Mouse (Mus musculus): ENCODE results near the gene Dnah2. TPM values are rescaled to one million over a fixed set of nuclear protein-coding genes. Genes with fewer than 3 reads are reported as not detected.
"Not testable (repeated sequence)": the region's sequence is repeated elsewhere in the genome, so short reads cannot be mapped to it uniquely, and the experiment has no call there.

Dnah2 gene
- polyA plus RNA-seq, 1 experiment from 2014 or later: 0.87 TPM

DNA sequence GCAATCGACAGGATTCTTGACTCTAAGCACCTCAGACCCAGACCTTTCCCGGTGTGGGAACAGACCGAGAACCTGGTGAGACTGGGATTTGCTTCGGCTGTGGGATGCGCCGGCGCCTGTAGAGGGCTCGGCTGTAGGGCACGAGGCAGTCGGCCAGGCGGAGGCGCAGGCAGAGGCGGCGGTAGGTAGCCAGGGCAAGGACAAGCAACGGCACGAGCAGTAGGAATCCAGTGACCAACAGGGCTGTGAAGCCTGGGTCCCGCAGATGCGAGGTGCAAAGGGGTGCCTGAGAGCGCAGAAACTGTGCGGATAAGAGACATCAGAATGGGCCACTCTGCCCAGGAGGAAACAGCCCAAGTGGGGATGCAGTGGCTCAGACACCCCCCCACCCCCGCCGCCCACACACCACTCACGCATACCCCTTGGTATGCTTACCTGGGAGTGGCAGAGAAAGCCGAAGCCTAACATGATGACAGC lies 151.3 kb downstream of the Dnah2 start:
- WGBS: 23% methylated on average over 24 of the region's 24 CpGs
- Histone ChIP-seq H3K36me3 (peaks cover 27% of the 10 kb centered on the region), H3K9me3 (no peaks in the 10 kb centered on the region), H3K27me3 (replicated peaks) (no peaks in the 10 kb centered on the region), H3K4me2 (replicated peaks) (peak overlapping the region; percentile 65), H3K4me3 (replicated peaks) (peak overlapping the region; percentile 32), H3K9ac (peak overlapping the region; percentile 51), H3K4me1 (replicated peaks) (peaks cover 41% of the 10 kb centered on the region), H3K27ac (peak overlapping the region; percentile 98)
- no peak for ATAC-seq

DNA sequence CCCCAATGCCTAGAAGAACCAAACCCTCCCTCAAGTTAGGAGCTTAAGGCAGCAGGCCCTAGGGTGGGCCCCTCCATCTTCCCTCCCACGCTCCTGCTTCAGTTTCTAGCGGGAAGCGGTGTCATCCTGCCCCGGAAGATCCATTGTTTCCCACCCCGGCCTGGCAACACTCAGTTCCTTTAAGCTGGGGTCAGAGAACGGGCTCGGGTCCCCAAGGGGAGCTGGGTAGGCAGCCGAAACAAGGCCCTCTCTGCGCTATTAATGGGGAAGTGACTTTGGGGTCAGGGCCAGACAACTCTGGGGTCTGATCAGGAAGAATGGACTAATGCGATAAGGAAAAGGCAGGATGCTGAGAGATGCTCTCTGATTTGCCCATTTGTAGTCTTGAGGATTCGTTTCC lies 152.1 kb downstream of the Dnah2 start:
- H3K27me3 ChIP-seq (replicated peaks): no peaks in the 10 kb centered on the region
- peak overlapping the region; percentile 93 for H3K9ac ChIP-seq
- H3K4me3 ChIP-seq (replicated peaks): peak overlapping the region; percentile 71
- peaks cover 21% of the 10 kb centered on the region for H3K36me3 ChIP-seq
- peak overlapping the region; percentile 65 for H3K4me2 ChIP-seq (replicated peaks)
- 31% methylated on average over 11 of the region's 11 CpGs for WGBS
- H3K27ac ChIP-seq: peak overlapping the region; percentile 98
- ATAC-seq: no peak
- peaks cover 41% of the 10 kb centered on the region for H3K4me1 ChIP-seq (replicated peaks)
- no peaks in the 10 kb centered on the region for H3K9me3 ChIP-seq

DNA sequence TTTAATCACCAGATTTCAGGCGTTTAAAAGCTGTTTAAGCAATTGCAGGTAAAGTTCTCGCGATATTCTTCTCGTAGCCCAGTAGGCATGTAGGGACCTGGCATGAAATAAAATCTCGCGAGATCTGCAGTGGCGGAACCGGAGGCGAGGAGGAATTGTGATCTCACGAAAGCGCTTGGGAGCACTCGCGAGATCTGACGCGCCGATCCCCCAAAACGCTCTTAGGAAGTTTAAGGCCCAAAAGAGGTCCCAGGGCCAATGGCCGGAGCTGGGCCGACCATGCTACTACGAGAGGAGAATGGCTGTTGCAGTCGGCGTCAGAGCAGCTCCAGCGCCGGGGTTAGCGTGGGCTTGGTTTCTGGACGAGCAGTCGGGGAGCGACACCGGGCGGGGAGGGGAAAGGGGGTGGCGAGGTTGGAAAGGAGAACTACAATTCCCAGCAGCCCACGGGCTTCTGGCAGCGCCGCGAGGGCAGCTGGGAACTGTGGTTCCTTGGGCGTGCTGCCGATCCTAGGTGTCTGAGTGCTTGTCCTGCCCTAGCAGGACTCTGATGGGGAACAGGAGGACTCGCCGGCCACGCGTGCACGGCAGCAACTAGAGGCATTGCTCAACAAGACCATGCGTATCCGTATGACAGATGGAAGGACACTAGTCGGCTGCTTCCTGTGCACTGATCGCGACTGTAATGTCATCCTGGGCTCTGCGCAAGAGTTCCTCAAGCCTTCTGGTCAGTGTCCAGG lies 153.1 kb downstream of the Dnah2 start:
- Histone ChIP-seq H3K9me3 (no peaks in the 10 kb centered on the region), H3K27me3 (replicated peaks) (no peaks in the 10 kb centered on the region), H3K4me3 (replicated peaks) (peak overlapping the region; percentile 71), H3K4me2 (replicated peaks) (peak overlapping the region; percentile 69), H3K4me1 (replicated peaks) (peaks cover 38% of the 10 kb centered on the region), H3K9ac (peak overlapping the region; percentile 93), H3K27ac (peak overlapping the region; percentile 98), H3K36me3 (peaks cover 14% of the 10 kb centered on the region)
- peak; percentile 94 for ATAC-seq
- WGBS: under 1% methylated on average over 48 of the region's 48 CpGs

DNA sequence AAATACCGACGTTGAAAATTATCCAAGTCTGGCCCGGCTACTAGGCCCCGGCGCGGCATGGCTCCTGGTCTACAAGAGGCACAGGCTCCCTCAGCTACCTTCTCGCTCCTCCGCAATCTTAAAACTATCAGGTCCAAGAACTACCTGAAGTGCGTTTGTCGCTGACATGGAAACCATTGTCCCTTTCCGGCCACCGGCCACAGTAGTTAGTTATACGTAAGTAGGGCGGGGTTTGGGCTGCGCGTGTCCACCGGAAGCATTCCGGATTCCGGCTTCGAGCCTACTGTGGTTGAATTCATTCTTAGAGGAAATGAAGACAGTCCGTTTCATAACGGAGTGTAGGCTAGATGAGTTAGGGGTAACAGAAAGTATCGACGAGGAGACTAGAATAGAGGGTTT lies 153.7 kb downstream of the Dnah2 start, which contains the start of the genes Naa38 and Cyb5d1:
TSS of gene Naa38 (plus strand) at position 253 of the 399 bp plus-strand sequence.
TSS of gene Cyb5d1 (minus strand) at position 397 of the 399 bp plus-strand sequence.
- not testable (repeated sequence) for H3K36me3 ChIP-seq; H3K9me3 ChIP-seq; H3K27me3 ChIP-seq (replicated peaks)
- ATAC-seq: peak; percentile 83
- Histone ChIP-seq H3K4me1 (replicated peaks) (peaks cover 33% of the 10 kb centered on the region), H3K4me2 (replicated peaks) (peak within 1 kb of the TSS; percentile 69), H3K27ac (peak within 1 kb of the TSS; percentile 98), H3K4me3 (replicated peaks) (peak within 1 kb of the TSS; percentile 71), H3K9ac (peak within 1 kb of the TSS; percentile 93)
- WGBS: under 1% methylated on average over 23 of the region's 24 CpGs

DNA sequence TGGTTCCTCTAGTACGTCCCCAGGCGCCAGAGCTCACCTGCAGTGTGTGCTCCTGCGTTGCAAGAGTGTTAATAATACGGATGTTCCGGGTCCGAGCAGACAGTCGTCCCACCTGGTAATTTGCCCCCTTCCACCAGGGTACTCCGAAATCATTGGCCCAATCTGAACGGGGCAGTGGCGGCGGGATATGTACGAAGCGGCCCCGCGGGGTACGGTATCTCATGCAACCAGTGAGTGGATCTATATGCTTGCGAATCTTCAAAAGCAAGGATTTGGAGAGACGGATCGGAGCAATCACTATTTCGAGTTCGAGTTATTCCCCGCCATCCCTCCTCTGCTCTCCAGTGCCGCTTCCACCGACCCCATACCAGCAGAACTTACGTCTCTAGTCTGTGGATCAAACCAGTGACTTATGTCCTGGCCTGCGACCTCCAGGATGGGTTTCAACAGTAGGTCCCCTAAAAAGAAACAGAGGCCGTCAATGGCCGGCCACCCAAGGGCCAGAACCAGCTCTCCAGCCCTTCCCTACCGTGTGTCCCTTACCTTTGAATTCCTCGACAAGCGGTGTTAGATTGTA lies 154.2 kb downstream of the Dnah2 start:
- not testable (repeated sequence) for H3K36me3 ChIP-seq; H3K27me3 ChIP-seq (replicated peaks); H3K9me3 ChIP-seq
- Histone ChIP-seq H3K27ac (peak overlapping the region; percentile 98), H3K4me3 (replicated peaks) (peak overlapping the region; percentile 71), H3K4me1 (replicated peaks) (peaks cover 27% of the 10 kb centered on the region), H3K9ac (peak overlapping the region; percentile 93), H3K4me2 (replicated peaks) (peak overlapping the region; percentile 69)
- peak; percentile 24; the same call in 1 of the 2 replicates for ATAC-seq
- 1% methylated on average over 31 of the region's 31 CpGs for WGBS

DNA sequence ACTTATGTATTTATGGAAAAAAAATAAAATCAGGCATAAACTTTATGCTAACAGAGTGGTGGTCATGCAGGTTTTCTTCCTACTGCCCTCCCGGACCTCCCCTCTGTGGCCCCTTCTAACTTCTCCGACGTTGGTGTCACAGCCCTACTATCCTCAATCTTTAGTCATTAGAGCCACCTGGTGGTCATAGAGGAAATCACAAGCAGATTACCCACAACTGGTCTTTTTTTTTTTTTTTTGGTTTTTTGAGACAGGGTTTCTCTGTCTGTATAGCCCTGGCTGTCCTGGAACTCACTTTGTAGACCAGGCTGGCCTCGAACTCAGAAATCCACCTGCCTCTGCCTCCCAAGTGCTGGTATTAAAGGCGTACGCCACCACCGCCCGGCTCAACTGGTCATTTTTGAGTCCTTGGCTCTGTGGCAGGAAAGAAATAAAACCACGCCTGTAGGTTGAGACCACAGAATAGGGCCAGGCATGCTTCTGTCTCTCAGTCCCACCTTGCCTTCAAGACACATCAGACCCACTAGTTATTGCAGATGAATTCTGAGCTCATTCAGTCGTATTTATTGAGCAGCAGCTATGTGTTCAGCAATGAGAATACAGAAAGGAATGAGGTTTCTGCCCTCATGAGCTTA lies 158.4 kb downstream of the Dnah2 start:
- no peak overlapping the region for H3K9ac ChIP-seq
- H3K27me3 ChIP-seq (replicated peaks): no peaks in the 10 kb centered on the region
- H3K9me3 ChIP-seq: no peaks in the 10 kb centered on the region
- H3K4me2 ChIP-seq (replicated peaks): no peak overlapping the region
- 0 out of 2 replicates have a peak, but pooled peaks have one; percentile 18 for ATAC-seq
- no peaks in the 10 kb centered on the region for H3K36me3 ChIP-seq
- WGBS: 50% methylated on average over 10 of the region's 10 CpGs
- H3K4me1 ChIP-seq (replicated peaks): peaks cover 3% of the 10 kb centered on the region; the same call in 1 of the 2 replicates
- no peak overlapping the region for H3K4me3 ChIP-seq (replicated peaks)
- H3K27ac ChIP-seq: no peak overlapping the region

DNA sequence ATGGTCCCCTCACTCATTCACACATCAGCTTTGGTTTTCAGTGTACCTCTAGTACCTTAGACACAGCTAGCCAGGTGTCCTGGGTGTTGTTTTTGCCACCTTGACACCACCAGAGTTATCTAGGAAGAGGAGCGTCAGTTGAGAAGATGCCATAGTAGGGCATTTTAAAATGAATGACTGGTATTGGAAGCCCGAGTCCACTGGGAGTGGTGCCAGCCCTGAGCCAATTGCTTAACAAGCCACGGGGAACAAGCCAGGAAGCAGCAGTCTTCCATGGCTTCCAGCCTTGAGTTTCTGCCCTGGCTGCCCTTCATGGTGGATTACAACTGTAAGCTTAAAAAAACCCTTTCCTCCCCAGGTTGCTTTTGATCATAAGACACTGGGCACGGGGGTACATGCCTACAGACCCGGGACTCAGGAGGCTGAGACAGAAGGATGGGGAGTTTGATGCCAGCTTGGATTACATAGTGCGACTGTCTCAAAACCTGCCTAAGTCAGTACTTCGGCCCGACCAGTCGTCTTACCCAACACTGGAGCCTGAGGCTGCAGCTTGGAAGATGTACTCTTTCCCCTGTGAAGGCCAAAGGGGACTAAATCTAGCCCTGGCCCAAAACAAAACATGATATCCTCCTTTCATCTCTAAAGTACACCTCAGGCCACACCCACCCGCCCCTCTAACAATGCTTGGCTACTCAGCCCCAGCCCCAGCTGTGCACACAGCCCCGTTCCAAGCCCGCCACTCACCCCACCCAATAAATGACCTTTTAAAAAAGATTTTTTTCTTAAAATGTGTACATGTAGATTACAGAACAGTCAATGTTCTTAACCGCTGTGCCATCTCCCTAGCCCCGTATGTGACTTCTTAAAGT lies 159.1 kb downstream of the Dnah2 start:
- Histone ChIP-seq H3K27ac (no peak overlapping the region), H3K36me3 (no peaks in the 10 kb centered on the region), H3K4me1 (replicated peaks) (peaks cover 3% of the 10 kb centered on the region; the same call in 1 of the 2 replicates), H3K4me3 (replicated peaks) (no peak overlapping the region), H3K9me3 (no peaks in the 10 kb centered on the region), H3K9ac (no peak overlapping the region), H3K4me2 (replicated peaks) (no peak overlapping the region), H3K27me3 (replicated peaks) (no peaks in the 10 kb centered on the region)
- ATAC-seq: no peak
- WGBS: 63% methylated on average over 14 of the region's 14 CpGs

DNA sequence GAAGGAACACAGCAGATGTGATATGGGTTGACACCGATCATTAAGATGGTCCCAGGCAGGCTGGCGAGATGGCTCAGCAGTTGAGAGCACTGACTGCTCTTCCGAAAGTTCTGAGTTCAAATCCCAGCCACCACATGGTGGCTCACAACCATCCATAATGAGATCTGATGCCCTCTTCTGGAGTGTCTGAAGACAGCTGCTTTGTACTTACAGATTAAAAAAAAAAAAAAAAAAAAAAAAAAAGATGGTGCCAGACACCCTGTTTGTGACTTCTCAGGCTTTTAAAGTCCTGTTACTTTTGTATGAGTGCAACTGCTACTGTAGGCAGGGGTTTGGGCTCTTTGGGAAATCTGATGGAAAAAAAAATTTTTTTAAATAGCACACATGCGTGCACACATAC lies 160.2 kb downstream of the Dnah2 start:
- no peaks in the 10 kb centered on the region for H3K36me3 ChIP-seq
- no peaks in the 10 kb centered on the region for H3K27me3 ChIP-seq (replicated peaks)
- WGBS: 97% methylated on average over 4 of the region's 4 CpGs
- no peak overlapping the region for H3K27ac ChIP-seq
- no peaks in the 10 kb centered on the region for H3K9me3 ChIP-seq
- H3K9ac ChIP-seq: no peak overlapping the region
- ATAC-seq: no peak
- no peak overlapping the region for H3K4me3 ChIP-seq (replicated peaks)
- H3K4me1 ChIP-seq (replicated peaks): no peaks in the 10 kb centered on the region
- no peak overlapping the region for H3K4me2 ChIP-seq (replicated peaks)

DNA sequence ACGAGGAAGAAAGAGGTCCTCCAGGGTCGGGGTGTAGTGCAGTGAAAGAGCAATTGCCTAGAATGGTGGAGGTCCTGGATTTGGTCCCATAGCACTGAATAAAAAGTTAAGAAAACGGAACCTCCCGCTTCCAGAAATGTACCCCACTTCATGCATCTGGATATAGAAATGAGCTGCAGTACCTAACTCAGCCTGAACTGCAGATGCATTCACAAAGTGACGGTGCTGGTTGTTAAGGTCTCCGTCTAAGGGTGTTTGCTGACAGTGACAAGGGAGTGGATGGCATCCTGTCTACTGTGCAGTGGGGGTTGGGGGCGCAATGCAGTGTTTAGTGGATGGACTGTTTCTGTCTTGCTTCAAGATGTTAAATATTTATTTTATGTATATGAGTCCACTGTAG lies 162.2 kb downstream of the Dnah2 start:
- no peak for ATAC-seq
- H3K4me3 ChIP-seq (replicated peaks): no peak overlapping the region
- no peaks in the 10 kb centered on the region for H3K27me3 ChIP-seq (replicated peaks)
- H3K4me2 ChIP-seq (replicated peaks): no peak overlapping the region
- H3K9me3 ChIP-seq: no peaks in the 10 kb centered on the region
- H3K27ac ChIP-seq: no peak overlapping the region
- no peaks in the 10 kb centered on the region for H3K36me3 ChIP-seq
- no peaks in the 10 kb centered on the region for H3K4me1 ChIP-seq (replicated peaks)
- WGBS: 67% methylated on average over 7 of the region's 7 CpGs
- H3K9ac ChIP-seq: no peak overlapping the region

DNA sequence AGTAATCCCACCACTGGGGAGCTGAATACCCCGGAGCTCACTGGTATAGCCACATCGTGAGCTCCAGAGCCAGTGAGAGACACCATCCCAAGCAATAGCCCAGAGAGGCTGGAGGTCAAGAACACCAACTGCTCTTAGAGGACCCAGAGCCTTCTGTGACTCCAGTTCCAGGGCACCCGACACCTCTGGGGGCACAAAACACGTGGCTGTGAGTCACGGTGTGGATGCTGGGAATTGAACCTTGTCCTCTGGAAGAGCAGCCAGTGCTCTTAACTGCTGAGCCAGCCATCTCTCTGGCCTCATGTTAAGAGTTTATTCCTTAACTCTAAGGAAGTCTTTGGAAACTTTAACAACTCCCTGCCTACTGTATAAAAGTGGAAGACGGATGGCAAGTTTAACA lies 163.9 kb downstream of the Dnah2 start:
- Histone ChIP-seq H3K4me2 (replicated peaks) (no peak overlapping the region), H3K36me3 (no peaks in the 10 kb centered on the region), H3K9me3 (no peaks in the 10 kb centered on the region), H3K27ac (no peak overlapping the region), H3K9ac (no peak overlapping the region), H3K27me3 (replicated peaks) (no peaks in the 10 kb centered on the region), H3K4me1 (replicated peaks) (no peaks in the 10 kb centered on the region), H3K4me3 (replicated peaks) (no peak overlapping the region)
- ATAC-seq: 0 out of 2 replicates have a peak, but pooled peaks have one; percentile 56
- 79% methylated on average over 6 of the region's 6 CpGs for WGBS

DNA sequence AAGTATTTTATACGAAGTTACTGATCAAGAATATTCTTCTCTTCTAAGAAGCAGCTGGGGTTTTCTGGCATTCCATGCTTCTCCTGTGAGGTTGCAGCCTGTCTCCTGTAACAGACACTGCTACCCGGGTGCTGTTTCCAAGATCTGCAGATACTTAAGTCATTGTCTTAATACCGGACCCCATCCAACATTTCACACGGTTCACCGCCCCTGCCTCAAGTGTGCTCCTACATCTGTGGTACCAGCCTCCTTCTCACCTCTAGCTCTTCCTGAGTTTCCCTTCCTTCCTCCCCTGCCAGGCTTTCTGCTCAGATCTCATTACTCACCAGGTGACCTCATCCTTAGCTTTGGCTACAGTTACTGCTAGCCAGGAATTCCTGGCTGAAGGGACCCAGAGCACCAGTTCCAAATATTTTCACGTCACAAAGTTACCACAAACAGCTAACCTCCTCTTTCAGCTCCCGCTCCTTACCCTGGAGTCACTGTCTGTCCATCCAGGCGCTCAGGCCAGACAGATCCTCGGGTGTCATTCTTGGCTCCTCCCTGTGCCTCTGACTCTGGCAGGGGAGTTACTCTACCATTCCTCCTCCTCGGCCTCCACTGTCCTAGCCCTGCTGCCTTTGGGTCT lies 166.3 kb downstream of the Dnah2 start:
- H3K9me3 ChIP-seq: no peaks in the 10 kb centered on the region
- H3K27me3 ChIP-seq (replicated peaks): no peaks in the 10 kb centered on the region
- ATAC-seq: no peak
- no peak overlapping the region for H3K4me3 ChIP-seq (replicated peaks)
- H3K4me1 ChIP-seq (replicated peaks): 0 out of 2 replicates have a peak, but pooled peaks cover 2% of the 10 kb centered on the region
- no peak overlapping the region for H3K9ac ChIP-seq
- H3K4me2 ChIP-seq (replicated peaks): no peak overlapping the region
- H3K27ac ChIP-seq: no peak overlapping the region
- no peaks in the 10 kb centered on the region for H3K36me3 ChIP-seq
- WGBS: 60% methylated on average over 10 of the region's 10 CpGs
